Mouse (Mus musculus): ENCODE data around the gene Tspear. TPM values are rescaled to one million over a fixed set of nuclear protein-coding genes. Genes with fewer than 3 reads are reported as not detected.

Gene Tspear
- polyA plus RNA-seq, 1 experiment from 2014 or later, result 1.0 TPM

- DNase-seq (ENCODE audit: low spot score) (peak; percentile 85), ATAC-seq (ENCODE audit: insufficient read depth, low FRiP score, low TSS enrichment) (peak; percentile 88)
- Histone ChIP-seq H3K4me2 (ENCODE audit: low read depth) (peak overlapping the region; percentile 85), H3K9ac (ENCODE audit: low read length) (peak overlapping the region; percentile 45), H3K27me3 (ENCODE audit: control insufficient read depth, insufficient read depth, low read length) (no peaks in the 10 kb centered on the region), H3K9me3 (ENCODE audit: control insufficient read depth, low read length) (no peaks in the 10 kb centered on the region), H3K4me1 (ENCODE audit: control insufficient read depth, insufficient read depth, low read length) (0 out of 2 replicates have a peak, but pooled peaks cover 5% of the 10 kb centered on the region), H3K4me3 (ENCODE audit: low read depth, low read length) (peak overlapping the region; percentile 56), H3K27ac (ENCODE audit: low read depth, low read length) (no peak overlapping the region), H3K36me3 (ENCODE audit: control insufficient read depth, insufficient read depth, low read length) (no peaks in the 10 kb centered on the region)
- WGBS, result 7% methylated on average over 35 of the region's 35 CpGs
Measured at GRCm38 (mm10) chr10:77902894-77903715, 216.7 kb downstream of the Tspear start.

GRCm38 (mm10) chr10:77912605-77913004, 226.2 kb downstream of the Tspear start:
- Histone ChIP-seq H3K9ac (ENCODE audit: low read length) (no peak overlapping the region), H3K4me1 (ENCODE audit: control insufficient read depth, insufficient read depth, low read length) (no peaks in the 10 kb centered on the region), H3K4me3 (ENCODE audit: low read depth, low read length) (no peak overlapping the region), H3K27me3 (ENCODE audit: control insufficient read depth, insufficient read depth, low read length) (no peaks in the 10 kb centered on the region), H3K27ac (ENCODE audit: low read depth, low read length) (no peak overlapping the region), H3K9me3 (ENCODE audit: control insufficient read depth, low read length) (no peaks in the 10 kb centered on the region), H3K36me3 (ENCODE audit: control insufficient read depth, insufficient read depth, low read length) (no peaks in the 10 kb centered on the region), H3K4me2 (ENCODE audit: low read depth) (no peak overlapping the region)
- ATAC-seq (ENCODE audit: insufficient read depth, low FRiP score, low TSS enrichment), result no peak
- 80% methylated on average over 7 of the region's 7 CpGs for WGBS
- DNase-seq (ENCODE audit: low spot score), result no peak

DNA sequence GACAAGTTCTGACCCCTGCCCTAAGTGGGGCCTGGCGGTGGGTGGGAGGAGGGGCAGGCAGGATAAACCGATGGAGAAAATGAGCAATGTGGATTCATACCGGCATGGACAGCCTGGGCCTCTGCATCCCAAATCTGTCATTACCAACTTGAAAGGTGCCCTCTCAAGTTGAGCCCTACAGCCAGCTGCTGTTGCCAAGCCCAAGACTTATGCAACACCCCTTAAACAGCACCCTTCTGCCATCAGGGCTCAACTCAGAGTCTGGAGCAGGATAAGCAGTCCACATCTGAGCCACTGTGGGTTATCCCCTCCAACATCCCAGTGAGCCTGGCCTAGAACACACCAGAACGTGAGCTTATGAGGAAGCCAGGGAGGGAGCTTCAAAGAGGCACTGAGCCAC, 226.9 kb downstream of the Tspear start:
- DNase-seq (ENCODE audit: low spot score) (no peak), ATAC-seq (ENCODE audit: insufficient read depth, low FRiP score, low TSS enrichment) (no peak)
- 80% methylated on average over 4 of the region's 4 CpGs for whole genome bisulfite sequencing
- Histone ChIP-seq H3K9me3 (ENCODE audit: control insufficient read depth, low read length) (no peaks in the 10 kb centered on the region), H3K4me2 (ENCODE audit: low read depth) (no peak overlapping the region), H3K36me3 (ENCODE audit: control insufficient read depth, insufficient read depth, low read length) (no peaks in the 10 kb centered on the region), H3K4me1 (ENCODE audit: control insufficient read depth, insufficient read depth, low read length) (no peaks in the 10 kb centered on the region), H3K9ac (ENCODE audit: low read length) (no peak overlapping the region), H3K27me3 (ENCODE audit: control insufficient read depth, insufficient read depth, low read length) (no peaks in the 10 kb centered on the region), H3K4me3 (ENCODE audit: low read depth, low read length) (no peak overlapping the region), H3K27ac (ENCODE audit: low read depth, low read length) (no peak overlapping the region)

DNA sequence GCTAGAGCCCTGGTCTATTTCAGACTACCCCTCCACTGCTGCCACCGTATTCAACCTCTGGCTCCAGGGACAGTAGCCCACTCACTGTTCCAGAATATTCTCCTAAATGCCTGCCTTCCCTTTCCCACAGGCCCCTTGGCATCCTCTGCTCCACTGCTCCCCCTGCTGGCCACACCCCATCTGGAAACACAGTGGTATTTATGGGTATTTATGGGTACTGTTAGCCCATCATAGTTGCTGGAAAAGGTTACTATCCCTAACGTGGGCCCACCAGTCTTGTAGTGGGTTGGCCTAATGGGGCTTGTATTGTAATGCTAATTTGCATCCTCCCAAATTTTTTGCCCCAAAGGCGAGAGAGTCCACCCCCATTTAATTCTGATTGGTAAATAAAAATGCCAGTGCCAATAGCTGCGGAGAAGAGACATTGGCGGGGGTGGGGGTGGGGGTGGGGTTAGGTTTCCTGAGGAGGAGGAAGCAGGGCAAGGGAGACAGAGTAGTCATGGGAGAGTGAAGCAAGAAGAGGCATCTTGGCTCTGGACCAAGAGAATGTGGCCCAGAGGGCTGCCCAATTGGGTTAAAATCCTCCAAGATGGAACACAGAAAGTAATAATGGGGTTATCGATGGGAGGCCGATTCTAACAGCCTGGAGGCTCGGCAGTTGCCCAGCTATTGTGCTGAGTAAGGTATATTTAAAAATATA, 230.4 kb downstream of the Tspear start:
- ATAC-seq (ENCODE audit: insufficient read depth, low FRiP score, low TSS enrichment), result no peak

GRCm38 (mm10) chr10:77921009-77921408, 234.6 kb downstream of the Tspear start:
- Histone ChIP-seq H3K9ac (ENCODE audit: low read length) (no peak overlapping the region), H3K4me1 (ENCODE audit: control insufficient read depth, insufficient read depth, low read length) (no peaks in the 10 kb centered on the region), H3K27ac (ENCODE audit: low read depth, low read length) (no peak overlapping the region), H3K4me3 (ENCODE audit: low read depth, low read length) (no peak overlapping the region), H3K9me3 (ENCODE audit: control insufficient read depth, low read length) (no peaks in the 10 kb centered on the region), H3K4me2 (ENCODE audit: low read depth) (no peak overlapping the region), H3K36me3 (ENCODE audit: control insufficient read depth, insufficient read depth, low read length) (no peaks in the 10 kb centered on the region), H3K27me3 (ENCODE audit: control insufficient read depth, insufficient read depth, low read length) (no peaks in the 10 kb centered on the region)
- no peak for ATAC-seq (ENCODE audit: insufficient read depth, low FRiP score, low TSS enrichment)
- WGBS, result 85% methylated on average over 5 of the region's 5 CpGs
- no peak for DNase-seq (ENCODE audit: low spot score)

More for the DNA sequence above, 230.4 kb downstream of the Tspear start:
- Histone ChIP-seq H3K4me1 (ENCODE audit: control insufficient read depth, insufficient read depth, low read length) (no peaks in the 10 kb centered on the region), H3K4me3 (ENCODE audit: low read depth, low read length) (no peak overlapping the region), H3K27me3 (ENCODE audit: control insufficient read depth, insufficient read depth, low read length) (no peaks in the 10 kb centered on the region), H3K4me2 (ENCODE audit: low read depth) (no peak overlapping the region), H3K36me3 (ENCODE audit: control insufficient read depth, insufficient read depth, low read length) (no peaks in the 10 kb centered on the region), H3K9ac (ENCODE audit: low read length) (no peak overlapping the region), H3K27ac (ENCODE audit: low read depth, low read length) (no peak overlapping the region), H3K9me3 (ENCODE audit: control insufficient read depth, low read length) (no peaks in the 10 kb centered on the region)
- peak; percentile 42 for DNase-seq (ENCODE audit: low spot score)
- WGBS, result 63% methylated on average over 8 of the region's 8 CpGs

GRCm38 (mm10) chr10:77922681-77923080, 236.3 kb downstream of the Tspear start:
- ATAC-seq (ENCODE audit: insufficient read depth, low FRiP score, low TSS enrichment) (no peak), DNase-seq (ENCODE audit: low spot score) (no peak)
- no peaks in the 10 kb centered on the region for H3K27me3 ChIP-seq (ENCODE audit: control insufficient read depth, insufficient read depth, low read length)
- H3K27ac ChIP-seq (ENCODE audit: low read depth, low read length), result no peak overlapping the region
- no peak overlapping the region for H3K4me3 ChIP-seq (ENCODE audit: low read depth, low read length)
- H3K9me3 ChIP-seq (ENCODE audit: control insufficient read depth, low read length), result no peaks in the 10 kb centered on the region
- no peaks in the 10 kb centered on the region for H3K36me3 ChIP-seq (ENCODE audit: control insufficient read depth, insufficient read depth, low read length)
- WGBS, result 73% methylated on average over 4 of the region's 4 CpGs
- no peaks in the 10 kb centered on the region for H3K4me1 ChIP-seq (ENCODE audit: control insufficient read depth, insufficient read depth, low read length)
- H3K4me2 ChIP-seq (ENCODE audit: low read depth), result no peak overlapping the region
- H3K9ac ChIP-seq (ENCODE audit: low read length), result no peak overlapping the region

GRCm38 (mm10) chr10:77926140-77926539, 239.8 kb downstream of the Tspear start:
- ATAC-seq (ENCODE audit: insufficient read depth, low FRiP score, low TSS enrichment) (no peak), DNase-seq (ENCODE audit: low spot score) (peak; percentile 50)
- H3K4me2 ChIP-seq (ENCODE audit: low read depth), result no peak overlapping the region
- no peak overlapping the region for H3K27ac ChIP-seq (ENCODE audit: low read depth, low read length)
- no peaks in the 10 kb centered on the region for H3K36me3 ChIP-seq (ENCODE audit: control insufficient read depth, insufficient read depth, low read length)
- no peak overlapping the region for H3K9ac ChIP-seq (ENCODE audit: low read length)
- no peaks in the 10 kb centered on the region for H3K4me1 ChIP-seq (ENCODE audit: control insufficient read depth, insufficient read depth, low read length)
- 43% methylated on average over 7 of the region's 7 CpGs for WGBS
- H3K4me3 ChIP-seq (ENCODE audit: low read depth, low read length), result no peak overlapping the region
- H3K27me3 ChIP-seq (ENCODE audit: control insufficient read depth, insufficient read depth, low read length), result no peaks in the 10 kb centered on the region
- H3K9me3 ChIP-seq (ENCODE audit: control insufficient read depth, low read length), result no peaks in the 10 kb centered on the region

- H3K4me1 ChIP-seq (ENCODE audit: control insufficient read depth, insufficient read depth, low read length), result no peaks in the 10 kb centered on the region
- H3K9me3 ChIP-seq (ENCODE audit: control insufficient read depth, low read length), result no peaks in the 10 kb centered on the region
- DNase-seq (ENCODE audit: low spot score) (no peak), ATAC-seq (ENCODE audit: insufficient read depth, low FRiP score, low TSS enrichment) (no peak)
- no peak overlapping the region for H3K4me3 ChIP-seq (ENCODE audit: low read depth, low read length)
- 92% methylated on average over 10 of the region's 10 CpGs for WGBS
- no peak overlapping the region for H3K27ac ChIP-seq (ENCODE audit: low read depth, low read length)
- H3K36me3 ChIP-seq (ENCODE audit: control insufficient read depth, insufficient read depth, low read length), result no peaks in the 10 kb centered on the region
- H3K4me2 ChIP-seq (ENCODE audit: low read depth), result no peak overlapping the region
- H3K27me3 ChIP-seq (ENCODE audit: control insufficient read depth, insufficient read depth, low read length), result no peaks in the 10 kb centered on the region
- H3K9ac ChIP-seq (ENCODE audit: low read length), result no peak overlapping the region
Measured at GRCm38 (mm10) chr10:77927375-77927774, 241.0 kb downstream of the Tspear start.
